Mouse (Mus musculus) spleen, adult 2 months (tissue): ENCODE results near the gene Gm49721.
"Not testable (repeated sequence)": the region's sequence is repeated elsewhere in the genome, so short reads cannot be mapped to it uniquely, and the experiment has no call there.

ENCODE experiments used
- CTCF ChIP-seq: fragments of 200-500 bp; IDR thresholded peaks from 2 replicates; pipeline ENCODE4 v1.5.1; 2011; ENCODE audit warnings: mild to moderate bottlenecking, inconsistent platforms; ENCODE audit not compliant: insufficient read depth, insufficient read length, insufficient replicate concordance; ENCODE audit errors: extremely low read depth
- POLR2A ChIP-seq: fragments of 200-500 bp; IDR thresholded peaks from 2 replicates; pipeline ENCODE4 v1.6.1; 2011; ENCODE audit warnings: low read depth, low read length, inconsistent platforms

DNA sequence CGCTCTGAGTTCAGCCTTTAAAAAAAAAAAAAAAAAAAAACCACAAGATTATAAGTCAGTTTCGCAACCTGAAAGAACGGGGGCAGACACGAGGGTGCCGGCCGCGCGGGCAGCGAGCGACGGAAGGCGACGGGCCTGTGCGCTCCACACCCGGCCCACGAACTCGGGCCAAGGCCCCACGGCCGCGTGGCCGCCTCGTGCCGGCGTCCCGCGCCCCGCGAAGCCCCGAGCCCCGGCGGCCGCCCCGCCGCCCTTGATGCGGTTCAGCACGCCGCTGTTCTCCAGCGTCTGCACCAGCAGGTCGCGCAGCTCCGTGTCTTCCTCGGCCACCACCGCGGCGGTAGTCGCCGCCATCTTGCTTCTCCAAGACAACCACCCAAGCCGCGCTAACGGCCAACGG is 17.9 kb upstream of the Gm49721 start, which contains the start of gene Tagap1:
- TF ChIP-seq CTCF, POLR2A: not testable (repeated sequence)
